Mouse (Mus musculus) kidney, postnatal 0 days (tissue): ENCODE measurements at regions not wholly inside any gene's neighbourhood (a gene's known extent, or its start where the extent isn't known, plus 50 kb on each side); places are given as distances from the start of the nearest gene placed in this dataset.
A peak's percentile ranks its signal among the peaks of the same experiment; 100 is the strongest.

Experiments used
- ATAC-seq: fragments of 200-750 bp; cut with Nextera tagmentation; replicated peaks from 2 replicates; pipeline ENCODE4 v1.8.0; 2017; ENCODE audit warnings: low read depth, moderate number of reproducible peaks, moderate TSS enrichment, moderate library complexity; ENCODE audit not compliant: low FRiP score
- DNase-seq: peaks from one replicate; pipeline ENCODE4 v3.0.0-alpha.2; 2016; ENCODE audit warnings: low spot score
- H3K27ac ChIP-seq: fragments of 300-500 bp; sonication (generic); 2 replicates; pipeline ENCODE4 v1.5.1; 2014; ENCODE audit warnings: mild to moderate bottlenecking
- H3K27me3 ChIP-seq: fragments of 300-500 bp; sonication (generic); 2 replicates; pipeline ENCODE4 v1.6.1; 2014; ENCODE audit warnings: low read length, mixed read lengths; ENCODE audit not compliant: insufficient read depth
- H3K36me3 ChIP-seq: fragments of 300-500 bp; sonication (generic); 2 replicates; pipeline ENCODE4 v1.6.1; 2014; ENCODE audit warnings: low read length, mixed read lengths; ENCODE audit not compliant: insufficient read depth
- H3K4me1 ChIP-seq: fragments of 300-500 bp; sonication (generic); replicated peaks from 2 replicates; pipeline ENCODE4 v1.6.1; 2014; ENCODE audit warnings: antibody characterized with exemption, low read length, mixed read lengths; ENCODE audit not compliant: insufficient read depth
- H3K4me2 ChIP-seq: fragments of 300-500 bp; sonication (generic); 2 replicates; pipeline ENCODE4 v1.6.1; 2014; ENCODE audit warnings: mild to moderate bottlenecking, low read length, moderate library complexity, mixed read lengths
- H3K4me3 ChIP-seq: fragments of 300-500 bp; sonication (generic); replicated peaks from 2 replicates; pipeline ENCODE4 v1.5.1; 2014; ENCODE audit warnings: low read depth, low read length
- H3K9ac ChIP-seq: fragments of 300-500 bp; sonication (generic); 2 replicates; pipeline ENCODE4 v1.6.1; 2014; ENCODE audit warnings: low read depth, low read length
- H3K9me3 ChIP-seq: fragments of 300-500 bp; sonication (generic); replicated peaks from 2 replicates; pipeline ENCODE4 v1.6.1; 2016; ENCODE audit warnings: low read length, inconsistent platforms, mixed read lengths
- CTCF ChIP-seq: IDR thresholded peaks from 2 replicates; pipeline ENCODE4 v1.5.1; 2016; ENCODE audit warnings: antibody characterized with exemption, low read depth, mild to moderate bottlenecking, moderate library complexity
- WGBS: fragments of 180-500 bp; shearing (Covaris S2); extraction: QIAGEN DNeasy Blood & Tissue Kit; methylation state at CpG from one replicate; pipeline ENCODE4 v1.1.7; 2014; 5-methylcytosine and 5-hydroxymethylcytosine counted together

DNA sequence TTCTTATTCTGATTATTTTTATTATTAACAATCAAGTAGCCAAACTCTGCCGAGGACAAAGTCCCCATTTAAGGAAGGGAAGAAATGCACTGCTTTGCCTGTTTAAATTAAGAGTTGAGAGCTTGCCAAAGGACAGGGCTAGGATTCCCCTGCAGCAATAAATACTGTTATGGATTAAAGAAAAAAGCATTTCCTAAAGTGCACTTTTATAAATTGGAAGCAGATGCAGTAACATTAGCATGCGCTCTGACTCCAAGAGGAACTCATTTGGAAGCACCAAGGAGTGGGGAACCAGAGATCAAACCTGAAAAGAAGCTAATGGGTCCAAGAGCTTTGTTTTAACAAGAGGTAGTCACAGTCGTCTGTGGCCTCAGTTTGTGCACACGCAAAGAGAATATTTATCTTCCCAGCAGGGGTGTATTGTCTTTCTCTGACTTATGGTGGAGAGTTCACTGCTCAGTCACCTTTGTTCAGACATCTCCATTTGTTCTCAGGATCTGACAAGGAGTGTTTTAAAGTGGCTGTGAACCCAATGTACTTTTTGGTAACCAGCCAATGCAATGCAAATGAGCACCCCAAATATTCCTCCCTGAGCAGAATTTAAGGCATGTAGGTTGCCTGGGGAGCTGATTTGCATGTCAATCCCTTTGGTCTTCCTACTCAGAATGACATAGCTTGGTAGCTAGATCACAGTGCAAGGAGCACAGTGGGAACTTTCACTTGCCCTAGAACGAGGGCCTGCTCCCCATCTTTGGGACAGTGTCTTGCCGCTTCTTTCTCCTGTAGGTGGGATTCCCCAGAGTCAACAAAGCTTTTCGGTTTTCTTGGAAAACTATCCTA, 119.1 kb upstream of the Nbea start:
- 29% methylated on average over 7 of the region's 7 CpGs for WGBS
- no peaks in the 10 kb centered on the region for H3K4me1 ChIP-seq
- H3K9ac ChIP-seq: no peak overlapping the region
- no peak overlapping the region for H3K27ac ChIP-seq
- ATAC-seq: no peak
- DNase-seq: peak; percentile 25
- no peaks in the 10 kb centered on the region for H3K27me3 ChIP-seq
- no peak overlapping the region for H3K4me3 ChIP-seq
- H3K9me3 ChIP-seq: no peaks in the 10 kb centered on the region
- H3K36me3 ChIP-seq: no peaks in the 10 kb centered on the region
- no peak for TF ChIP-seq CTCF
- H3K4me2 ChIP-seq: no peak overlapping the region

DNA sequence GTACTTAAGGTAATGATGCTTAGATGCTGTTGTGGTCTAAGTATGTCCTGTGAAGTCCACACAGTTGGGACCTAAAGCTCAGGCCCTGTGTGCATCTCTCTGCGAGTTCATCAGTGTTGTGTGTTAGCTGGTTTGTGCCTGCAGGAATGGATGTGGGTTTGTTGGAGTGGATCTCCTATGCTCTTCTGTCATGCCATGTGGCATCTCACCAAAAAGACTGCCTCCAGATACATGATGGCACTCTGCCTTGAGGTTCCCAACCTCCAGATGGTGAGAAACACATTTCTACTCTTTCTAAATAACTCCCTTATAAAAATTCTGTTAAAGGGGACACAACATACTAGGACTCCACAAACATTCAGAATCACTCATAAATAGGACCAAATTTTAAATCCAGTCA, 117.3 kb upstream of the Nbea start:
- no peaks in the 10 kb centered on the region for H3K9me3 ChIP-seq
- no peaks in the 10 kb centered on the region for H3K36me3 ChIP-seq
- TF ChIP-seq CTCF: no peak
- H3K4me1 ChIP-seq: no peaks in the 10 kb centered on the region
- no peaks in the 10 kb centered on the region for H3K27me3 ChIP-seq
- no peak for ATAC-seq
- H3K9ac ChIP-seq: no peak overlapping the region
- no peak for DNase-seq
- WGBS: 87% methylated on average over 1 of the region's 1 CpGs
- no peak overlapping the region for H3K4me2 ChIP-seq
- H3K27ac ChIP-seq: no peak overlapping the region
- no peak overlapping the region for H3K4me3 ChIP-seq

DNA sequence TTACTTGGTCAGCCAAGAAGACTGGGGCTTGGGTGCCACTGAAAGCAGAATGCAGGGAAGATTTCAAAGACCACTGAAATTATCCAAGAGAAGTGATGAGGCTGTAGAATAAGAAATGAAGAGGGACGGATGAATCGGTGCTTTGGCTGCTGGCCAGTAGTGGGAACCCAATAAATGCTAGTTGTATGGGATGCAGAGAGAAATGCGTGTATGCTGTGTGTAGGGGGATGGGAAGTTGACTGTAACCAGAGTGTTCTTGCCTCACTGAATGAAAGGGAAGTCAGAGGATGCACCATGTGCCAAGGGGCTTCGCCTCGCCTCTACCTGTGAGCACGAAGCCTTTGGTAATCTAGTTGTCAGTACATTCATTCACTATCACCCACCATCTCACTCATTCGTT, 112.1 kb upstream of the Nbea start:
- H3K4me1 ChIP-seq: no peaks in the 10 kb centered on the region
- TF ChIP-seq CTCF: no peak
- DNase-seq: no peak
- H3K4me3 ChIP-seq: no peak overlapping the region
- no peak overlapping the region for H3K4me2 ChIP-seq
- no peak overlapping the region for H3K9ac ChIP-seq
- no peaks in the 10 kb centered on the region for H3K36me3 ChIP-seq
- H3K27me3 ChIP-seq: no peaks in the 10 kb centered on the region
- 87% methylated on average over 7 of the region's 7 CpGs for WGBS
- no peak for ATAC-seq
- no peaks in the 10 kb centered on the region for H3K9me3 ChIP-seq
- no peak overlapping the region for H3K27ac ChIP-seq

DNA sequence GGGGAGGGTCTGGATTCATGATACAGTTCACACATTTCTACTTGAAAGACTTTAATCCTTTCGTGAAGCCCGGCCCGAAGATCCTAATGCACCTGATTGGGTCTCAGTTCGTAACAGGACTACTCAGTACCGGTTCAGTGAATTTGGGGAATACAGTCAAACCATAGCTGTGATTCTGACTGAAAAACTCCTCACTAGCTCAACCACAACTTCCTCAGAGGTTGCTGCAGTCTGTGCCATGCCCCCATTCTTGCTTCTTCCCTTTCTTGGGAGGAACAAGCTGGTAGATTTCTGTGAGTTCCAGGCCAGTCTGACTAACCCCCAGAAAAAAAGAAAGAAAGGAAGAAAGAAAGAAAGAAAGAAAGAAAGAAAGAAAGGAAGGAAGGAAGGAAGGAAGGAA, 98.0 kb upstream of the Nbea start:
- 91% methylated on average over 5 of the region's 5 CpGs for WGBS
- Histone ChIP-seq H3K4me2 (no peak overlapping the region), H3K36me3 (no peaks in the 10 kb centered on the region), H3K4me1 (no peaks in the 10 kb centered on the region), H3K9me3 (no peaks in the 10 kb centered on the region), H3K9ac (no peak overlapping the region), H3K27me3 (no peaks in the 10 kb centered on the region), H3K4me3 (no peak overlapping the region), H3K27ac (no peak overlapping the region)
- no peak for DNase-seq
- no peak for ATAC-seq
- TF ChIP-seq CTCF: no peak

DNA sequence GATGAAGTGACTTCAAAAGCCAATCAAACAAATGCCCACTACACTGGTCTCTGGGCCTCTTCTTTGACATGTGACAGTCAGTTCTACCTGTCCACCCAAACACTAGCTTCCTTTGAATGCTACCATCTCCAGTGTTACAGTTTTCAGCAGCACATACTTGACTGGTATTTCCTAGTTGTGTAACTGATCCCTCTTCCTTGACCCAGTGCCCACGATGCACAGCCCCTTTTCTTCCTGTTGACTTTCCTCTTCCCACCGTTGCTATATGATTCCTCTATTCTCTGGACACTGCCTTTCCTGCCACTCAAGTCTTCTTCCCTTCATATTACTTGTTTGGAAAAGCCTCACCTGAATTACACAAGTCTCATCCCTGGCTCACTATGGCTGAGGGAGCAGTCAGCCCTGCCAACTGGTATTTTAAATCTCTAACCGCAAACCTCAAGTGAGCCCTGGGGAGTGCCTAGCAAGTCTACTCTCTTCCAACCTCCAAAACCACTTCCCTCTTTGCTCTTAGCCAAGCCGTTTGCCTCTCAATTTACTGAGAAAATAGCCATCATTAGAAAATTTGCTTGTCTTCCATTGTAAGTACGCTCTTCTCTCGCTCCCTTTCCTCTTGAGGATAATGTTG, 96.9 kb upstream of the Nbea start:
- H3K27ac ChIP-seq: no peak overlapping the region
- no peak overlapping the region for H3K9ac ChIP-seq
- DNase-seq (no peak), ATAC-seq (no peak)
- 70% methylated on average over 6 of the region's 6 CpGs for WGBS
- H3K9me3 ChIP-seq: no peaks in the 10 kb centered on the region
- H3K4me3 ChIP-seq: no peak overlapping the region
- H3K4me2 ChIP-seq: no peak overlapping the region
- no peaks in the 10 kb centered on the region for H3K4me1 ChIP-seq
- H3K27me3 ChIP-seq: no peaks in the 10 kb centered on the region
- no peak for TF ChIP-seq CTCF
- H3K36me3 ChIP-seq: no peaks in the 10 kb centered on the region

DNA sequence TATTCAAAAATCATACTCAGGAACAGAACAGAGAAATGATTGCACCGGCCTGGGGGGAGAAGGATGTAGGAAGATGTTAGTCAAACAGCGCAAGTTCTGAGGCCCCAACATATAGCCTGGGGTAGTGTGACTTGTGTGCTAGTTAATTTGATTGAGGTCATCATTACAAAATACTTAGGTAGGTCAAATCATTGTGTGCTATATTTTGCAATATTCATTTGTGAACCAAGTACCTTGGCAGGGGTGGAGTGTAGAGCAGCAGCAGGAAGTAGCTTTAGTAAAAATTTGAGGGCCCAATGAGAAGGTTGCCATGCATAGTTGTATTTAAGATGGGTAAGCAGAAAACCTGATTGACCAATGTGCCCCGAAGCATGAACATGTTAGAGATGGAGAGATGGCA, 89.1 kb upstream of the Nbea start:
- Histone ChIP-seq H3K4me3 (no peak overlapping the region), H3K4me1 (no peaks in the 10 kb centered on the region), H3K9ac (no peak overlapping the region), H3K27me3 (no peaks in the 10 kb centered on the region), H3K27ac (no peak overlapping the region), H3K36me3 (no peaks in the 10 kb centered on the region), H3K9me3 (no peaks in the 10 kb centered on the region), H3K4me2 (no peak overlapping the region)
- 97% methylated on average over 3 of the region's 3 CpGs for WGBS
- DNase-seq (no peak), ATAC-seq (no peak)
- no peak for TF ChIP-seq CTCF
